Mouse (Mus musculus) liver, embryonic 14.5 days (tissue): ENCODE data around the gene Smco3.

Source experiments
- CTCF ChIP-seq: IDR thresholded peaks from 2 replicates; pipeline ENCODE4 v1.5.1; 2016; ENCODE audit warnings: antibody characterized with exemption, low read depth, control low read depth
- EP300 ChIP-seq: IDR thresholded peaks from 2 replicates; pipeline ENCODE4 v1.6.1; 2016; ENCODE audit warnings: antibody characterized with exemption, low read depth

DNA sequence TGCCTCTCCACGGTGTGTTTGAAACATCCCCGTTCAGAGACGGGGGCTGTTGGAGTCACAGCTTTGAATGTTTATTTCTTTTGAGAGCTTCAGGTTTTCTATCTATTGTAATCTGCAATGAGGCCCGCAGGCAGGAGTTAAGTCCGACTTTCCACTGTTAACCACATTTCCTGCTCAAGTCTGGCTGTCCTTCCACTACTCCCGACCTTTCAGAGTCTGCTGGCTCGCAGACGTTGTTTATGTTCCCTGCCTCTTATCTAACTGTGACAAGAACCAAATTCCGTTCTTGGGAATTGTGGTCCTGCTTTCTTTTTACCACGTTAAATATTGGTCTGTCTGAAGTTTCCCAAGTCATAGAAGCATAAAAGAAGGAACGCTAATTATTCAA lies 22.6 kb upstream of the Smco3 start:
- TF ChIP-seq CTCF (no peak; the same call in 1 of the 2 replicates), EP300 (no peak)
